In the genomic region with DNA sequence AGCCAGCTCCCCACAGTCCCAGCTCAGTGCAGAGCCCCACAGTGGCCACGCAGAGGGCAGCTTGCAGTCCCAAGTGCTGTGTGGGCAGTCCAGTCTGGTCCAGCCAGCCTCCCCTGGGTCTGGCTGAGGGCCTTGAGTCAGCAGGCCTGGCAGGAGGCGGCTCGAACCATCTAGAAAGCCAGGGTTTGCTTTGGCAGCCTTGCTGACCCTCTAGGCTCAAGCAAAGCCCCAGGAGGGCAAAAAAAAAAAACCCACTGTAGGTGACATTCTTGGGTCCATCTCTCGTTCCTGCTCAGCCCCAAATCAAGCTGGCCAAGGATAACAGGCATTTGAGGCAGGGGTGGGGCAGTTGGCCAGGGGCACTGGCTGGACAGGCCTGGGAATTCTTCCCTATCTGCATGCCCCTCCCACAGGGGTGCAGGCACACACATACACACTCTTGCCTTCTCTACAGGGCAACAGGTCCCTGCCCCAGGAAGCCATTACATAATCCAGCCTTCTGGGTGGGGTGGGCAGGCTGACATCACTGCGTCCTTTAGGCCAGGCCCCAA, we compare ENCODE assay signal across 8 mouse cellular contexts. TPM values are rescaled to one million over a fixed set of nuclear protein-coding genes. Genes with fewer than 3 reads are reported as not detected.
A peak's percentile ranks its signal among the peaks of the same experiment; 100 is the strongest.
DNase-seq lines count a peak whose midpoint lies in the region; ATAC-seq and TF ChIP-seq lines count a peak whose summit lies in the region.

No protein-coding gene starts in this region.

- H3K27me3 ChIP-seq in forebrain, embryonic 16.5 days (replicated peaks; ENCODE audit: control insufficient read depth, insufficient read depth, low read length) = no peaks in the 10 kb centered on the region
- no peaks in the 10 kb centered on the region for H3K27me3 ChIP-seq in intestine, embryonic 15.5 days (replicated peaks)
- H3K27me3 ChIP-seq in liver, embryonic 15.5 days = no peaks in the 10 kb centered on the region
- no peaks in the 10 kb centered on the region for H3K27me3 ChIP-seq in small intestine, adult 2 months (ENCODE audit: control insufficient read depth, insufficient read depth, low read length)

- no peaks in the 10 kb centered on the region for H3K9me3 ChIP-seq in forebrain, embryonic 16.5 days (ENCODE audit: control insufficient read depth, low read length)
- no peaks in the 10 kb centered on the region for H3K9me3 ChIP-seq in intestine, embryonic 15.5 days
- H3K9me3 ChIP-seq in liver, embryonic 15.5 days (replicated peaks) = no peaks in the 10 kb centered on the region

- ATAC-seq in forebrain, embryonic 16.5 days = no peak
- ATAC-seq in intestine, embryonic 15.5 days = no peak
- no peak for ATAC-seq in liver, embryonic 15.5 days (ENCODE audit: insufficient read depth)

- no peak for TF ChIP-seq CTCF in small intestine, adult 2 months (IDR thresholded peaks at IDR 0.05; ENCODE audit: extremely low read depth, insufficient read length, insufficient replicate concordance, low read depth, low read length)

- peak overlapping the region; percentile 94 for H3K4me2 ChIP-seq in forebrain, embryonic 16.5 days (ENCODE audit: low read length)
- peak overlapping the region; percentile 85 for H3K4me2 ChIP-seq in intestine, embryonic 15.5 days (replicated peaks)
- H3K4me2 ChIP-seq in liver, embryonic 15.5 days = peak overlapping the region; percentile 97

- WGBS in forebrain, embryonic 16.5 days = 67% methylated on average over 5 of the region's 5 CpGs
- 52% methylated on average over 5 of the region's 5 CpGs for WGBS in intestine, embryonic 15.5 days
- 49% methylated on average over 5 of the region's 5 CpGs for WGBS in liver, embryonic 15.5 days (ENCODE audit: insufficient replicate concordance)
- WGBS in small intestine, adult 2 months = 9% methylated on average over 5 of the region's 5 CpGs

- H3K36me3 ChIP-seq in forebrain, embryonic 16.5 days (ENCODE audit: control insufficient read depth, insufficient read depth) = peaks cover 6% of the 10 kb centered on the region
- H3K36me3 ChIP-seq in intestine, embryonic 15.5 days = peaks cover 28% of the 10 kb centered on the region
- H3K36me3 ChIP-seq in liver, embryonic 15.5 days (replicated peaks) = peaks cover 52% of the 10 kb centered on the region
- H3K36me3 ChIP-seq in small intestine, adult 2 months (ENCODE audit: control insufficient read depth, insufficient read depth, low read length) = peaks cover 26% of the 10 kb centered on the region

- H3K4me1 ChIP-seq in forebrain, embryonic 16.5 days (replicated peaks; ENCODE audit: control insufficient read depth, insufficient read depth, low read length) = peaks cover 59% of the 10 kb centered on the region
- peaks cover 53% of the 10 kb centered on the region for H3K4me1 ChIP-seq in intestine, embryonic 15.5 days (replicated peaks)
- peaks cover 74% of the 10 kb centered on the region for H3K4me1 ChIP-seq in liver, embryonic 15.5 days (replicated peaks)
- H3K4me1 ChIP-seq in small intestine, adult 2 months (ENCODE audit: control insufficient read depth, insufficient read depth, insufficient read length, low read length) = peaks cover 61% of the 10 kb centered on the region

- H3K9ac ChIP-seq in forebrain, embryonic 16.5 days (replicated peaks; ENCODE audit: low read depth, low read length) = peak overlapping the region; percentile 95
- peak overlapping the region; percentile 96 for H3K9ac ChIP-seq in intestine, embryonic 15.5 days
- H3K9ac ChIP-seq in liver, embryonic 15.5 days = peak overlapping the region; percentile 98

- TF ChIP-seq POLR2A in small intestine, adult 2 months (IDR thresholded peaks at IDR 0.05; ENCODE audit: low read depth, low read length) = no peak

- DNase-seq in 3T3-L1 (ENCODE audit: low read depth, low spot score) (peak; percentile 73), NIH3T3 (ENCODE audit: low read depth) (peak; percentile 77)
- no peak for DNase-seq in T-cell, adult 2 months (ENCODE audit: low spot score)
- no peak for DNase-seq in spleen, postnatal 10 days (ENCODE audit: low spot score in 2 of 2)

- no peak overlapping the region for H3K27ac ChIP-seq in forebrain, embryonic 16.5 days (ENCODE audit: low read length)
- peak overlapping the region; percentile 34; the same call in 1 of the 2 replicates for H3K27ac ChIP-seq in intestine, embryonic 15.5 days
- peak overlapping the region; percentile 100 for H3K27ac ChIP-seq in liver, embryonic 15.5 days (replicated peaks)
- peak overlapping the region; percentile 36 for H3K27ac ChIP-seq in small intestine, adult 2 months (ENCODE audit: insufficient read depth, low read depth, low read length)

- H3K4me3 ChIP-seq in forebrain, embryonic 16.5 days (replicated peaks; ENCODE audit: low read length) = peak overlapping the region; percentile 93
- H3K4me3 ChIP-seq in intestine, embryonic 15.5 days (replicated peaks) = peak overlapping the region; percentile 92
- H3K4me3 ChIP-seq in liver, embryonic 15.5 days (replicated peaks) = peak overlapping the region; percentile 90
- H3K4me3 ChIP-seq in small intestine, adult 2 months (ENCODE audit: low read depth, low read length) = peak overlapping the region; percentile 85

RNA-seq across cellular contexts. Expression of a gene that starts 3.7 kb away (rescaled TPM):
- polyA plus RNA-seq in forebrain, embryonic 16.5 days (2015; fragmentation: Nextera tagmentation; extraction: Ambion mirVana) = 57.1 and 61.2 TPM in 2 replicates
- polyA plus RNA-seq in intestine, embryonic 15.5 days (2015; fragmentation: Nextera tagmentation; extraction: Ambion mirVana) = 68.8 and 73.0 TPM in 2 replicates
- polyA plus RNA-seq in liver, embryonic 15.5 days (2015; fragmentation: Nextera tagmentation; extraction: Ambion mirVana) = 74.9 and 84.6 TPM in 2 replicates
- 96.1 and 146 TPM in 2 replicates for polyA plus RNA-seq in small intestine, adult 2 months (2012; rRNA removed)

RNA-seq across cellular contexts. Expression of a gene that starts 17.4 kb away (rescaled TPM):
- 75.2 and 79.7 TPM in 2 replicates for polyA plus RNA-seq in forebrain, embryonic 16.5 days (2015; fragmentation: Nextera tagmentation; extraction: Ambion mirVana)
- polyA plus RNA-seq in intestine, embryonic 15.5 days (2015; fragmentation: Nextera tagmentation; extraction: Ambion mirVana) = 54.9 and 62.4 TPM in 2 replicates
- polyA plus RNA-seq in liver, embryonic 15.5 days (2015; fragmentation: Nextera tagmentation; extraction: Ambion mirVana) = 14.4 and 15.9 TPM in 2 replicates
- 45.4 and 84.1 TPM in 2 replicates for polyA plus RNA-seq in small intestine, adult 2 months (2012; rRNA removed)

RNA-seq across cellular contexts. Expression of a gene that starts 27.5 kb away (rescaled TPM):
- 56.9 and 59.4 TPM in 2 replicates for polyA plus RNA-seq in forebrain, embryonic 16.5 days (2015; fragmentation: Nextera tagmentation; extraction: Ambion mirVana)
- polyA plus RNA-seq in intestine, embryonic 15.5 days (2015; fragmentation: Nextera tagmentation; extraction: Ambion mirVana) = 40.4 and 43.0 TPM in 2 replicates
- 28.0 and 31.6 TPM in 2 replicates for polyA plus RNA-seq in liver, embryonic 15.5 days (2015; fragmentation: Nextera tagmentation; extraction: Ambion mirVana)
- polyA plus RNA-seq in small intestine, adult 2 months (2012; rRNA removed) = 26.5 and 40.0 TPM in 2 replicates

RNA-seq across cellular contexts. Expression of a gene that starts 27.7 kb away (rescaled TPM):
- 32.5 and 44.1 TPM in 2 replicates for polyA plus RNA-seq in forebrain, embryonic 16.5 days (2015; fragmentation: Nextera tagmentation; extraction: Ambion mirVana)
- polyA plus RNA-seq in intestine, embryonic 15.5 days (2015; fragmentation: Nextera tagmentation; extraction: Ambion mirVana) = 22.3 and 26.5 TPM in 2 replicates
- 7.1 and 8.1 TPM in 2 replicates for polyA plus RNA-seq in liver, embryonic 15.5 days (2015; fragmentation: Nextera tagmentation; extraction: Ambion mirVana)
- polyA plus RNA-seq in small intestine, adult 2 months (2012; rRNA removed) = 20.8 and 36.3 TPM in 2 replicates

RNA-seq across cellular contexts. Expression of a gene that starts 51.6 kb away (rescaled TPM):
- polyA plus RNA-seq in forebrain, embryonic 16.5 days (2015; fragmentation: Nextera tagmentation; extraction: Ambion mirVana) = 91.3 and 96.9 TPM in 2 replicates
- polyA plus RNA-seq in intestine, embryonic 15.5 days (2015; fragmentation: Nextera tagmentation; extraction: Ambion mirVana) = 134 and 152 TPM in 2 replicates
- 49.7 and 60.4 TPM in 2 replicates for polyA plus RNA-seq in liver, embryonic 15.5 days (2015; fragmentation: Nextera tagmentation; extraction: Ambion mirVana)
- polyA plus RNA-seq in small intestine, adult 2 months (2012; rRNA removed) = 115 and 266 TPM in 2 replicates

Comparison
In these comparisons a context has a peak if more than half of its experiments do, and no peak if none do; other contexts are left out.
1. DNase-seq: peak in 3T3-L1 (single experiment) and NIH3T3 (single experiment); none in T-cell, adult 2 months (single experiment) and spleen, postnatal 10 days (0 of 2).
2. Peak in every context shown above with its lines, with median percentiles within 50 percentile points of each other: H3K4me2 ChIP-seq, H3K4me3 ChIP-seq and H3K9ac ChIP-seq.